ENCODE assay signal across 8 mouse cellular contexts in the genomic region with DNA sequence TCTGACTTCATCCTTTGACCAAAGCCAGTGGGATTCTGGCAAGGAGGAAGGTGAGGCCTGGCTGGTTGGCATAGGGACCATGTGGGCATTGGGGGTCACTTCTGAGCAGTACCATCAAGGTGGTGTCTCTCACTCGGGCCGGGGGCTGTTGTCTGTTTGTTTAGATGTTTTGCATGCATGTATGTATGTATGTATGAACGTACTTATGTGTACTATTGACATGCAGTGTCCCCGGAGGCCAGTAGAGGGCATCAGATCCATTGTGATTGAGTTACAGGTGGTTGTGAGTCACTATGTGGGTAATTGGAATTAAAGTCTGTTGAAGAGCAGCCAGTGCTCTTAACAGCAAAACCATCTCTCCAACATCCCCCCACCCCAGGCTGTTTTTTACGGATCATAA. TPM values are rescaled to one million over a fixed set of nuclear protein-coding genes. Genes with fewer than 3 reads are reported as not detected.
DNase-seq lines count a peak whose midpoint lies in the region; ATAC-seq lines count a peak whose summit lies in the region.

No protein-coding gene starts in this region.

- DNase-seq in midbrain, embryonic 10.5 days (ENCODE audit: low spot score): peak; percentile 73
- DNase-seq in adrenal gland, postnatal 36 days: peak; percentile 80
- DNase-seq in left cerebral cortex, adult 11 months (ENCODE audit: low spot score): peak; percentile 66
- peak; percentile 81 for DNase-seq in mesoderm, embryonic 11.5 days (ENCODE audit: low read depth, low spot score)
- peak; percentile 80 for DNase-seq in testis, postnatal 10 days (ENCODE audit: low spot score)

- H3K36me3 ChIP-seq in midbrain, embryonic 10.5 days: no peaks in the 10 kb centered on the region
- H3K36me3 ChIP-seq in midbrain, embryonic 16.5 days (ENCODE audit: control insufficient read depth, insufficient read depth, low read length): no peaks in the 10 kb centered on the region
- no peaks in the 10 kb centered on the region for H3K36me3 ChIP-seq in embryonic facial prominence, embryonic 13.5 days

- no peak for ATAC-seq in midbrain, embryonic 16.5 days
- no peak for ATAC-seq in embryonic facial prominence, embryonic 13.5 days (ENCODE audit: insufficient number of reproducible peaks, insufficient read depth, low FRiP score, low TSS enrichment, low read depth)
- peak; percentile 74 to 91; a peak in 3 of 4 replicates for ATAC-seq in hematopoietic stem cell, adult 5-6 weeks (replicated peaks in 1 of 2; ENCODE audit: insufficient read depth in 1 of 2, low FRiP score in 2 of 2, low TSS enrichment in 1 of 2, low read depth in 1 of 2, poor library complexity in 2 of 2, severe bottlenecking in 2 of 2)

- H3K27me3 ChIP-seq in midbrain, embryonic 10.5 days (ENCODE audit: low read depth, poor library complexity, severe bottlenecking): no peaks in the 10 kb centered on the region; the same call in 1 of the 2 replicates
- H3K27me3 ChIP-seq in midbrain, embryonic 16.5 days (ENCODE audit: control insufficient read depth, insufficient read depth, low read depth, low read length): no peaks in the 10 kb centered on the region
- H3K27me3 ChIP-seq in embryonic facial prominence, embryonic 13.5 days: peaks cover 3% of the 10 kb centered on the region; the same call in 1 of the 2 replicates

- H3K9ac ChIP-seq in midbrain, embryonic 16.5 days (ENCODE audit: low read depth, low read length): no peak overlapping the region
- peak overlapping the region; percentile 27; the same call in 1 of the 2 replicates for H3K9ac ChIP-seq in embryonic facial prominence, embryonic 13.5 days

- H3K27ac ChIP-seq in midbrain, embryonic 10.5 days (replicated peaks): no peak overlapping the region
- H3K27ac ChIP-seq in midbrain, embryonic 16.5 days (ENCODE audit: low read length): no peak overlapping the region
- no peak overlapping the region for H3K27ac ChIP-seq in embryonic facial prominence, embryonic 13.5 days

- 11% methylated on average over 5 of the region's 5 CpGs for WGBS in midbrain, embryonic 10.5 days
- 5% methylated on average over 5 of the region's 5 CpGs for WGBS in midbrain, embryonic 16.5 days
- WGBS in embryonic facial prominence, embryonic 13.5 days: 4% methylated on average over 5 of the region's 5 CpGs

- no peaks in the 10 kb centered on the region for H3K9me3 ChIP-seq in midbrain, embryonic 10.5 days (replicated peaks)
- no peaks in the 10 kb centered on the region for H3K9me3 ChIP-seq in midbrain, embryonic 16.5 days (replicated peaks; ENCODE audit: control insufficient read depth, low read length, poor library complexity, severe bottlenecking)
- no peaks in the 10 kb centered on the region for H3K9me3 ChIP-seq in embryonic facial prominence, embryonic 13.5 days

- H3K4me3 ChIP-seq in midbrain, embryonic 10.5 days: no peak overlapping the region
- H3K4me3 ChIP-seq in midbrain, embryonic 16.5 days (ENCODE audit: low read depth, low read length): no peak overlapping the region
- H3K4me3 ChIP-seq in embryonic facial prominence, embryonic 13.5 days: no peak overlapping the region

- H3K4me1 ChIP-seq in midbrain, embryonic 10.5 days: no peaks in the 10 kb centered on the region
- H3K4me1 ChIP-seq in midbrain, embryonic 16.5 days (ENCODE audit: control insufficient read depth, insufficient read depth, low read length): no peaks in the 10 kb centered on the region
- no peaks in the 10 kb centered on the region for H3K4me1 ChIP-seq in embryonic facial prominence, embryonic 13.5 days

- no peak overlapping the region for H3K4me2 ChIP-seq in midbrain, embryonic 16.5 days (ENCODE audit: low read length)
- H3K4me2 ChIP-seq in embryonic facial prominence, embryonic 13.5 days: no peak overlapping the region

RNA-seq across cellular contexts. Expression of gene Sgsh, which starts 15.7 kb away (rescaled TPM):
- polyA plus RNA-seq in midbrain, embryonic 10.5 days (2016; fragmentation: Nextera tagmentation; extraction: Ambion mirVana): 6.4 and 6.5 TPM in 2 replicates
- polyA plus RNA-seq in midbrain, embryonic 16.5 days (2015; fragmentation: Nextera tagmentation; extraction: Ambion mirVana): 4.1 and 4.7 TPM in 2 replicates
- 10 to 100 TPM; 14.7 to 24.9 TPM for total RNA-seq in adrenal gland, postnatal 36 days (2021)
- polyA plus RNA-seq in embryonic facial prominence, embryonic 13.5 days (2015; fragmentation: Nextera tagmentation; extraction: Ambion mirVana): 5.9 and 6.2 TPM in 2 replicates
- total RNA-seq in hematopoietic stem cell, adult 5-6 weeks (2017): 17.1 and 21.2 TPM in 2 replicates

RNA-seq across cellular contexts. Expression of gene Slc26a11, which starts 15.7 kb away (rescaled TPM):
- polyA plus RNA-seq in midbrain, embryonic 10.5 days (2016; fragmentation: Nextera tagmentation; extraction: Ambion mirVana): 7.1 and 7.4 TPM in 2 replicates
- 7.5 and 7.9 TPM in 2 replicates for polyA plus RNA-seq in midbrain, embryonic 16.5 days (2015; fragmentation: Nextera tagmentation; extraction: Ambion mirVana)
- 1 to 10 TPM; 6.5 to 8.4 TPM for total RNA-seq in adrenal gland, postnatal 36 days (2021)
- polyA plus RNA-seq in embryonic facial prominence, embryonic 13.5 days (2015; fragmentation: Nextera tagmentation; extraction: Ambion mirVana): 11.0 and 11.9 TPM in 2 replicates
- total RNA-seq in hematopoietic stem cell, adult 5-6 weeks (2017): 7.7 and 7.9 TPM in 2 replicates

RNA-seq across cellular contexts. Expression of gene Card14, which starts 32.1 kb away (rescaled TPM):
- not detected in 2 replicates for polyA plus RNA-seq in midbrain, embryonic 10.5 days (2016; fragmentation: Nextera tagmentation; extraction: Ambion mirVana)
- polyA plus RNA-seq in midbrain, embryonic 16.5 days (2015; fragmentation: Nextera tagmentation; extraction: Ambion mirVana): 0.29 and 0.38 TPM in 2 replicates
- total RNA-seq in adrenal gland, postnatal 36 days (2021): under 1 TPM; 0.17 to 0.33 TPM
- 1.1 and 1.2 TPM in 2 replicates for polyA plus RNA-seq in embryonic facial prominence, embryonic 13.5 days (2015; fragmentation: Nextera tagmentation; extraction: Ambion mirVana)
- not detected in 2 replicates for total RNA-seq in hematopoietic stem cell, adult 5-6 weeks (2017)

RNA-seq across cellular contexts. Expression of gene Eif4a3, which starts 39.7 kb away (rescaled TPM):
- polyA plus RNA-seq in midbrain, embryonic 10.5 days (2016; fragmentation: Nextera tagmentation; extraction: Ambion mirVana): 465 and 494 TPM in 2 replicates
- polyA plus RNA-seq in midbrain, embryonic 16.5 days (2015; fragmentation: Nextera tagmentation; extraction: Ambion mirVana): 228 and 237 TPM in 2 replicates
- total RNA-seq in adrenal gland, postnatal 36 days (2021): 100 to 1,000 TPM; 136 to 138 TPM
- 339 and 385 TPM in 2 replicates for polyA plus RNA-seq in embryonic facial prominence, embryonic 13.5 days (2015; fragmentation: Nextera tagmentation; extraction: Ambion mirVana)
- total RNA-seq in hematopoietic stem cell, adult 5-6 weeks (2017): 163 and 189 TPM in 2 replicates

RNA-seq across cellular contexts. Expression of gene Rnf213, which starts 53.3 kb away (rescaled TPM):
- polyA plus RNA-seq in midbrain, embryonic 10.5 days (2016; fragmentation: Nextera tagmentation; extraction: Ambion mirVana): 0.97 and 1.0 TPM in 2 replicates
- polyA plus RNA-seq in midbrain, embryonic 16.5 days (2015; fragmentation: Nextera tagmentation; extraction: Ambion mirVana): 0.57 and 0.90 TPM in 2 replicates
- 10 to 100 TPM; 37.3 to 40.3 TPM for total RNA-seq in adrenal gland, postnatal 36 days (2021)
- 1.9 and 2.1 TPM in 2 replicates for polyA plus RNA-seq in embryonic facial prominence, embryonic 13.5 days (2015; fragmentation: Nextera tagmentation; extraction: Ambion mirVana)
- total RNA-seq in hematopoietic stem cell, adult 5-6 weeks (2017): 105 and 116 TPM in 2 replicates

Comparison
In these comparisons a context has a peak if more than half of its experiments do, and no peak if none do; other contexts are left out.
1. ATAC-seq: peak in hematopoietic stem cell, adult 5-6 weeks (2 of 2); none in midbrain, embryonic 16.5 days (single experiment) and embryonic facial prominence, embryonic 13.5 days (single experiment).
2. Peak in every context shown above with its lines, with median percentiles within 50 percentile points of each other: DNase-seq.